Mouse (Mus musculus): ENCODE results near the gene Vamp1.

Gene Vamp1

DNA sequence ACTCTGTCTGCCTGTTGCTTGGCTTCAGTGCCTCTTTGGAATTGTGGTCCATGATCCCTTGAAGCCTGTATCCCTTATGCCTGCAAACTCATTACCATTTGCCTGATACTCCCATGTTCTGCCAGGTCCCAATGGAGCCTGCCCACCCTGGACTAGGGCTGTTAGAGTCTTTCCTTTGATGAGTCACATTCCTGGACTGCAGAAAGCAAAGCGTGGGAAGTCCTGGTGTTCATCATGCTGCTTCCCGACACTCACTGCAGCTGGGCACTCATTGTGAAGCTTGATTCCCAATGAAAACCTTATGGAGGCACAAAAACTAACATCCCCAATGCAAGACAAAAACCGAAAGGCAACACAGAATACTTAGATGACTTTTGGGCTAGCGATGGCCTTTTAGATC, 76.0 kb downstream of the Vamp1 start:
- no peak for DNase-seq

DNA sequence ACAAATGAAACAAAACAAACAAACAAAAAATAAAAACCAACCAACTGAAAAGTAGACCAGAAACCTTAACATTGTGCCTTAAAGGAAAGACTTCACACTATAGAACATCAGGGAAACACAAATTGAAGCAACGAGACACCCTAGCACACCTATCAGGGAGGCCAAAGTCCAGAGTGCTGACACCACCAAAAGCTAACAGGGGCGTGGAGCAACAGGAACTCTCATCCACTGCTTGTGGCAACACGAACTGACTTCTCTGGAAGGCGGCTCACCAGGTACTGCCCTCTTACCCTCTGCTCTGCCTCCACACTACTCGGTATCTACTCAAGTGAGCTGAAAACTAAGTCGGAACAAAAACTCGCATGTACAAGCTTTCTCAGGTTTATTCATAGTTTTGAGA, 76.9 kb downstream of the Vamp1 start:
- DNase-seq = no peak

DNA sequence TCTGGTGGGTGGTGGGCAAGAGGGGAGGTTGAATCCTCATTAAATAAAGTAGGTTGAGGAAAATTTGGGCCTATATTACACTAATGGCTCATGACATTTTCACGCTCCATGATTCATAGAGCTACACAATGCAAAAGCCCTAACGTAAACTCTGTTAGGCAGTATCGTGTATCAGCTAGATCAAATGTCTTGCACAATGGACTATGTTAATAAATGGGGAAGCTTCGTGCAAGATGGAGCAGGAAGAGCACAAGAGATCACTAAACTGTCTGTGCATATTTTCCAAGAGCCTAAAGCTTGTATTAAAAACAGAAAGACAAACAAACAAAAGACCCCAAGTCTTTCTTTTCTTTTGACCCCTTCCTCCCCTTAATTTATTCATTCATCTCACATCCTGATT, 78.7 kb downstream of the Vamp1 start:
- no peak for DNase-seq

All from lung, adult 18-20 months (tissue).